Mouse (Mus musculus) T-helper 2 cell (primary cell): ENCODE data around the gene Abtb2.

Experiments
- in situ Hi-C: fragments of 300-600 bp; cut with MboI, MseI; formaldehyde crosslinking; loops from one replicate; pipeline ENCODE4 v1.15.1; 2025; ENCODE audit warnings: high pct_unique_total_duplicates

The Abtb2 gene

GRCm38 (mm10) chr2:103583316-103583715 is 17.2 kb downstream of the Abtb2 start:
- in situ Hi-C loops = no loop called here

GRCm38 (mm10) chr2:103584093-103584492 is 18.0 kb downstream of the Abtb2 start:
- in situ Hi-C loops = no loop called here

- in situ Hi-C loops = no loop called here
Measured at GRCm38 (mm10) chr2:103586423-103586822, 20.3 kb downstream of the Abtb2 start.

GRCm38 (mm10) chr2:103588776-103589175 is 22.7 kb downstream of the Abtb2 start:
- in situ Hi-C loops = no loop called here

- in situ Hi-C loops = no loop called here
Measured at GRCm38 (mm10) chr2:103589400-103589799, 23.3 kb downstream of the Abtb2 start.

- in situ Hi-C loops = no loop called here
Measured at GRCm38 (mm10) chr2:103590645-103591044, 24.5 kb downstream of the Abtb2 start.

- in situ Hi-C loops = no loop called here
Measured at GRCm38 (mm10) chr2:103591742-103592590, 25.9 kb downstream of the Abtb2 start.

GRCm38 (mm10) chr2:103592591-103592929 is 26.4 kb downstream of the Abtb2 start:
- in situ Hi-C loops = no loop called here

- in situ Hi-C loops = no loop called here
Measured at GRCm38 (mm10) chr2:103594592-103595011, 28.5 kb downstream of the Abtb2 start.

GRCm38 (mm10) chr2:103595028-103595651 is 29.0 kb downstream of the Abtb2 start:
- in situ Hi-C loops = no loop called here

- in situ Hi-C loops = no loop called here
Measured at GRCm38 (mm10) chr2:103599296-103599695, 33.2 kb downstream of the Abtb2 start.

GRCm38 (mm10) chr2:103600165-103600891 is 34.2 kb downstream of the Abtb2 start:
- in situ Hi-C loops = no loop called here

GRCm38 (mm10) chr2:103601126-103601525 is 35.0 kb downstream of the Abtb2 start:
- in situ Hi-C loops = no loop called here

- in situ Hi-C loops = no loop called here
Measured at GRCm38 (mm10) chr2:103601531-103601930, 35.4 kb downstream of the Abtb2 start.

GRCm38 (mm10) chr2:103603209-103603608 is 37.1 kb downstream of the Abtb2 start:
- in situ Hi-C loops = no loop called here

- in situ Hi-C loops = no loop called here
Measured at GRCm38 (mm10) chr2:103603869-103604268, 37.8 kb downstream of the Abtb2 start.

GRCm38 (mm10) chr2:103605805-103606498 is 39.8 kb downstream of the Abtb2 start:
- in situ Hi-C loops = no loop called here

- in situ Hi-C loops = no loop called here
Measured at GRCm38 (mm10) chr2:103607926-103608325, 41.8 kb downstream of the Abtb2 start.

GRCm38 (mm10) chr2:103608947-103609346 is 42.8 kb downstream of the Abtb2 start:
- in situ Hi-C loops = no loop called here

GRCm38 (mm10) chr2:103609499-103609898 is 43.4 kb downstream of the Abtb2 start:
- in situ Hi-C loops = no loop called here

- in situ Hi-C loops = no loop called here
Measured at GRCm38 (mm10) chr2:103610831-103611535, 44.9 kb downstream of the Abtb2 start.
